Mouse (Mus musculus): ENCODE data around the gene Map2k6. TPM values are rescaled to one million over a fixed set of nuclear protein-coding genes. Genes with fewer than 3 reads are reported as not detected.

The Map2k6 gene
- polyA plus RNA-seq, 1 experiment from 2014 or later, result 25.9 TPM

- Histone ChIP-seq H3K36me3 (no peaks in the 10 kb centered on the region), H3K9ac (no peak overlapping the region), H3K4me1 (no peaks in the 10 kb centered on the region), H3K4me3 (no peak overlapping the region), H3K9me3 (no peaks in the 10 kb centered on the region), H3K27me3 (replicated peaks) (no peaks in the 10 kb centered on the region), H3K4me2 (replicated peaks) (no peak overlapping the region), H3K27ac (no peak overlapping the region)
- WGBS, result 88% methylated on average over 11 of the region's 11 CpGs
- no peak for ATAC-seq (ENCODE audit: low FRiP score, low read depth)
These were observed 145.7 kb downstream of the Map2k6 start for GRCm38 (mm10) chr11:110544419-110545210.

- Histone ChIP-seq H3K27ac (no peak overlapping the region), H3K9ac (no peak overlapping the region), H3K36me3 (no peaks in the 10 kb centered on the region), H3K27me3 (replicated peaks) (no peaks in the 10 kb centered on the region), H3K4me1 (no peaks in the 10 kb centered on the region), H3K4me2 (replicated peaks) (no peak overlapping the region), H3K4me3 (no peak overlapping the region), H3K9me3 (no peaks in the 10 kb centered on the region)
- 91% methylated on average over 3 of the region's 3 CpGs for WGBS
- no peak for ATAC-seq (ENCODE audit: low FRiP score, low read depth)
These were observed 146.5 kb downstream of the Map2k6 start for GRCm38 (mm10) chr11:110545416-110545815.

GRCm38 (mm10) chr11:110551471-110551967, 152.6 kb downstream of the Map2k6 start:
- H3K4me3 ChIP-seq, result no peak overlapping the region
- no peaks in the 10 kb centered on the region for H3K36me3 ChIP-seq
- H3K27ac ChIP-seq, result no peak overlapping the region
- no peaks in the 10 kb centered on the region for H3K4me1 ChIP-seq
- no peaks in the 10 kb centered on the region for H3K27me3 ChIP-seq (replicated peaks)
- H3K4me2 ChIP-seq (replicated peaks), result no peak overlapping the region
- 82% methylated on average over 12 of the region's 12 CpGs for WGBS
- H3K9ac ChIP-seq, result no peak overlapping the region
- ATAC-seq (ENCODE audit: low FRiP score, low read depth), result no peak
- H3K9me3 ChIP-seq, result no peaks in the 10 kb centered on the region

- Histone ChIP-seq H3K9ac (no peak overlapping the region), H3K9me3 (no peaks in the 10 kb centered on the region), H3K27ac (no peak overlapping the region), H3K4me3 (no peak overlapping the region), H3K4me1 (no peaks in the 10 kb centered on the region), H3K4me2 (replicated peaks) (no peak overlapping the region), H3K27me3 (replicated peaks) (no peaks in the 10 kb centered on the region), H3K36me3 (no peaks in the 10 kb centered on the region)
- ATAC-seq (ENCODE audit: low FRiP score, low read depth), result no peak
- 89% methylated on average over 12 of the region's 12 CpGs for WGBS
These were observed 163.6 kb downstream of the Map2k6 start for GRCm38 (mm10) chr11:110562320-110563081.

- no peak overlapping the region for H3K27ac ChIP-seq
- 73% methylated on average over 12 of the region's 12 CpGs for WGBS
- no peak for ATAC-seq (ENCODE audit: low FRiP score, low read depth)
- no peak overlapping the region for H3K4me2 ChIP-seq (replicated peaks)
- H3K4me3 ChIP-seq, result no peak overlapping the region
- no peaks in the 10 kb centered on the region for H3K9me3 ChIP-seq
- no peaks in the 10 kb centered on the region for H3K4me1 ChIP-seq
- H3K36me3 ChIP-seq, result no peaks in the 10 kb centered on the region
- no peak overlapping the region for H3K9ac ChIP-seq
- no peaks in the 10 kb centered on the region for H3K27me3 ChIP-seq (replicated peaks)
These were observed 164.3 kb downstream of the Map2k6 start for GRCm38 (mm10) chr11:110563272-110563671.

GRCm38 (mm10) chr11:110563801-110564200, 164.9 kb downstream of the Map2k6 start:
- Histone ChIP-seq H3K9ac (no peak overlapping the region), H3K27ac (no peak overlapping the region), H3K4me1 (no peaks in the 10 kb centered on the region), H3K9me3 (no peaks in the 10 kb centered on the region), H3K4me3 (no peak overlapping the region), H3K4me2 (replicated peaks) (no peak overlapping the region), H3K36me3 (no peaks in the 10 kb centered on the region), H3K27me3 (replicated peaks) (no peaks in the 10 kb centered on the region)
- ATAC-seq (ENCODE audit: low FRiP score, low read depth), result no peak
- 85% methylated on average over 10 of the region's 10 CpGs for WGBS

GRCm38 (mm10) chr11:110566307-110566706, 167.4 kb downstream of the Map2k6 start:
- Histone ChIP-seq H3K27me3 (replicated peaks) (no peaks in the 10 kb centered on the region), H3K4me2 (replicated peaks) (no peak overlapping the region), H3K4me1 (no peaks in the 10 kb centered on the region), H3K36me3 (no peaks in the 10 kb centered on the region), H3K9me3 (no peaks in the 10 kb centered on the region), H3K9ac (no peak overlapping the region), H3K27ac (no peak overlapping the region), H3K4me3 (no peak overlapping the region)
- WGBS, result 85% methylated on average over 7 of the region's 7 CpGs
- no peak for ATAC-seq (ENCODE audit: low FRiP score, low read depth)

GRCm38 (mm10) chr11:110572548-110572947, 173.6 kb downstream of the Map2k6 start:
- Histone ChIP-seq H3K36me3 (no peaks in the 10 kb centered on the region), H3K4me1 (no peaks in the 10 kb centered on the region), H3K27me3 (replicated peaks) (no peaks in the 10 kb centered on the region), H3K4me2 (replicated peaks) (no peak overlapping the region), H3K4me3 (no peak overlapping the region), H3K9ac (no peak overlapping the region), H3K27ac (no peak overlapping the region), H3K9me3 (no peaks in the 10 kb centered on the region)
- WGBS, result 65% methylated on average over 10 of the region's 10 CpGs
- no peak for ATAC-seq (ENCODE audit: low FRiP score, low read depth)

Other genes starting within 250 kb of the Map2k6 start
- gene Abca9, start 230.9 kb upstream of the Map2k6 start, polyA plus RNA-seq (2016; fragmentation: Nextera tagmentation; extraction: Ambion mirVana), result 4.4 and 5.1 TPM in 2 replicates
- 0.06 and 0.19 TPM in 2 replicates for gene Abca6, start 147.3 kb upstream of the Map2k6 start, polyA plus RNA-seq (2016; fragmentation: Nextera tagmentation; extraction: Ambion mirVana)
- 5.7 and 5.8 TPM in 2 replicates for gene Abca5, start 61.4 kb upstream of the Map2k6 start, polyA plus RNA-seq (2016; fragmentation: Nextera tagmentation; extraction: Ambion mirVana)